Mouse (Mus musculus): ENCODE measurements around the gene Dffb. TPM values are rescaled to one million over a fixed set of nuclear protein-coding genes. Genes with fewer than 3 reads are reported as not detected.

Dffb gene
- polyA plus RNA-seq, 1 experiment from 2014 or later: 12.1 TPM

GRCm38 (mm10) chr4:153920517-153921233 is 54.3 kb downstream of the Dffb start:
- Histone ChIP-seq H3K4me1 (no peaks in the 10 kb centered on the region), H3K4me3 (no peak overlapping the region), H3K27ac (replicated peaks) (no peak overlapping the region), H3K36me3 (replicated peaks) (no peaks in the 10 kb centered on the region), H3K27me3 (replicated peaks; ENCODE audit: low read depth, poor library complexity, severe bottlenecking) (0 out of 2 replicates have a peak, but pooled peaks cover 7% of the 10 kb centered on the region), H3K9me3 (no peaks in the 10 kb centered on the region)
- WGBS: 75% methylated on average over 9 of the region's 9 CpGs
- DNase-seq (ENCODE audit: low spot score): no peak

DNA sequence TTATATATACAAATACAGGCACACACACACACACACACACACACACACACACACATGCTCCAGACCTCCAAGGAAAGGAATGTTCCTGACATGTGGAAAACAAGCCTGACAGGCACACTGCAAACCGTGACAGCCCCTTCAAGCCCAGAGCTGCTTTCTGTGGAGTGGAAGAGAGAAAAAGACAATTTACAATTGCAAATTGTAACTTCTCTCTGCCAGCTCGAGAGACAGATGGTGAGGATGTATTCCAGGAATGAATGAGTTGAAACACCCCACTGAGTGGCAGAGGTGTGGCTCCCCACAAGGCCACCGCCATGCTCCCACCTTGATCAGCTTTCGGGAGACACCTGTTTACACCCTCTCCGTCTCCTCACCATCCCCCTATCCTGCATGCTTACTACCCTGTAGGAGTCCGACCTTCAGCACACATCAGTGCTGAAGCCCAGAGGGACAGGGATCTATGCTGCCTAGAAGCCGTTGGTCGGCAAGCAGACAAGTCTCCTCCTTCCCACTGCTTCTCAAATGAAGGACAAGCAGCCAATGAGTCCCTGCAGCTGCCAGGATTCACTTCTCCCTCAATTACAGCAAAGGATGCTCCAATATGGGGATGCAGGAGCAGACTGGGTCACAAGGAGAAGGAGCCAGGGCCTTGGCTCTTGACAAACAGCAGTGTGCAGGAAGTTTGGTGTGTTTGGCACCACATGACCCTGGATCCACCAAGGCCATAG is 57.0 kb downstream of the Dffb start:
- Histone ChIP-seq H3K4me1 (no peaks in the 10 kb centered on the region), H3K9me3 (no peaks in the 10 kb centered on the region), H3K27ac (replicated peaks) (no peak overlapping the region), H3K27me3 (replicated peaks; ENCODE audit: low read depth, poor library complexity, severe bottlenecking) (0 out of 2 replicates have a peak, but pooled peaks cover 7% of the 10 kb centered on the region), H3K4me3 (no peak overlapping the region), H3K36me3 (replicated peaks) (no peaks in the 10 kb centered on the region)
- no peak for DNase-seq (ENCODE audit: low spot score)
- WGBS: 54% methylated on average over 8 of the region's 8 CpGs

Other genes with a start within 250 kb of the Dffb start
- gene A430005L14Rik, start 17.9 kb downstream of the Dffb start, polyA plus RNA-seq (2016; fragmentation: Nextera tagmentation; extraction: Ambion mirVana): 114 and 118 TPM in 2 replicates
- 20.5 and 23.5 TPM in 2 replicates for gene Cep104, start 68 bp upstream of the Dffb start, polyA plus RNA-seq (2016; fragmentation: Nextera tagmentation; extraction: Ambion mirVana)
- gene Lrrc47, start 36.6 kb upstream of the Dffb start, polyA plus RNA-seq (2016; fragmentation: Nextera tagmentation; extraction: Ambion mirVana): 24.9 and 27.3 TPM in 2 replicates
- gene Smim1, start 51.1 kb upstream of the Dffb start, polyA plus RNA-seq (2016; fragmentation: Nextera tagmentation; extraction: Ambion mirVana): 19.3 and 24.5 TPM in 2 replicates
- gene Ccdc27, start 67.6 kb upstream of the Dffb start, polyA plus RNA-seq (2016; fragmentation: Nextera tagmentation; extraction: Ambion mirVana): not detected in 2 replicates
- 0.59 and 0.97 TPM in 2 replicates for gene Trp73, start 165.1 kb upstream of the Dffb start, polyA plus RNA-seq (2016; fragmentation: Nextera tagmentation; extraction: Ambion mirVana)
- 45.5 and 50.1 TPM in 2 replicates for gene Wrap73, start 167.2 kb upstream of the Dffb start, polyA plus RNA-seq (2016; fragmentation: Nextera tagmentation; extraction: Ambion mirVana)
- gene Tprgl, start 185.5 kb upstream of the Dffb start, polyA plus RNA-seq (2016; fragmentation: Nextera tagmentation; extraction: Ambion mirVana): 108 and 115 TPM in 2 replicates
- 37.9 and 38.7 TPM in 2 replicates for gene Megf6, start 195.6 kb upstream of the Dffb start, polyA plus RNA-seq (2016; fragmentation: Nextera tagmentation; extraction: Ambion mirVana)

Measured in embryonic facial prominence, embryonic 10.5 days (tissue).